Mouse (Mus musculus): ENCODE data around the gene Tspan9.

The Tspan9 gene

GRCm38 (mm10) chr6:128099871-128100270, 43.5 kb downstream of the Tspan9 start:
- DNase-seq = no peak

- DNase-seq = no peak
Measured at GRCm38 (mm10) chr6:128099190-128099589, 44.2 kb downstream of the Tspan9 start.

GRCm38 (mm10) chr6:128096521-128096920, 46.9 kb downstream of the Tspan9 start:
- no peak for DNase-seq

GRCm38 (mm10) chr6:128095906-128096305, 47.5 kb downstream of the Tspan9 start:
- peak; percentile 37 for DNase-seq

GRCm38 (mm10) chr6:128095131-128095530, 48.3 kb downstream of the Tspan9 start:
- peak; percentile 58 for DNase-seq

- DNase-seq = peak; percentile 78
Measured at GRCm38 (mm10) chr6:128093856-128094628, 49.4 kb downstream of the Tspan9 start.

GRCm38 (mm10) chr6:128092621-128093020, 50.8 kb downstream of the Tspan9 start:
- DNase-seq = no peak

- DNase-seq = no peak
Measured at GRCm38 (mm10) chr6:128091833-128092166, 51.6 kb downstream of the Tspan9 start.

GRCm38 (mm10) chr6:128090985-128091832, 52.2 kb downstream of the Tspan9 start:
- DNase-seq = peak; percentile 62

GRCm38 (mm10) chr6:128089770-128090702, 53.4 kb downstream of the Tspan9 start:
- DNase-seq = peak; percentile 53

- DNase-seq = no peak
Measured at GRCm38 (mm10) chr6:128088746-128089523, 54.5 kb downstream of the Tspan9 start.

- DNase-seq = no peak
Measured at GRCm38 (mm10) chr6:128085488-128086066, 57.8 kb downstream of the Tspan9 start.

- DNase-seq = no peak
Measured at GRCm38 (mm10) chr6:128083305-128083704, 60.1 kb downstream of the Tspan9 start.

GRCm38 (mm10) chr6:128081781-128082180, 61.6 kb downstream of the Tspan9 start:
- no peak for DNase-seq

GRCm38 (mm10) chr6:128081293-128081692, 62.1 kb downstream of the Tspan9 start:
- DNase-seq = no peak

- no peak for DNase-seq
Measured at GRCm38 (mm10) chr6:128079576-128080224, 63.7 kb downstream of the Tspan9 start.

- no peak for DNase-seq
Measured at GRCm38 (mm10) chr6:128078508-128078907, 64.9 kb downstream of the Tspan9 start.

GRCm38 (mm10) chr6:128076104-128077020, 67.0 kb downstream of the Tspan9 start:
- no peak for DNase-seq

GRCm38 (mm10) chr6:128075453-128076003, 67.9 kb downstream of the Tspan9 start:
- DNase-seq = no peak
